Mouse (Mus musculus) erythroid progenitor cell, adult 5-6 weeks (primary cell): ENCODE results near the gene Sox1. TPM values are rescaled to one million over a fixed set of nuclear protein-coding genes. Genes with fewer than 3 reads are reported as not detected.

Experiments
- ATAC-seq: replicated peaks from 2 replicates; pipeline ENCODE4 v1.8.0; 2016; ENCODE audit warnings: moderate number of reproducible peaks, mild to moderate bottlenecking, moderate TSS enrichment, inconsistent platforms; ENCODE audit not compliant: poor library complexity, low FRiP score, severe bottlenecking
- total RNA-seq, 2 experiments: library from RNA; stranded (forward) in 1 of 2; stranded (reverse) in 1 of 2; fragments of 150-400 nt in 1 of 2; fragments of 186-747, 209-891 nt in 1 of 2; gene quantifications; 2 replicates each; pipeline versions ENCODE4 v1.2.3 to v1.2.4; 2015 to 2017; ENCODE audit warnings: low replicate concordance in 2 of 2

Sox1 gene
- total RNA-seq (2015; ENCODE audit: low replicate concordance) (not detected in 2 replicates), total RNA-seq (2017; ENCODE audit: low replicate concordance) (not detected in 2 replicates)

- ATAC-seq: no peak
Measured at GRCm38 (mm10) chr8:12395071-12396031, at the start of gene Sox1. Sox1 (plus strand) TSS chr8:12395295.

DNA sequence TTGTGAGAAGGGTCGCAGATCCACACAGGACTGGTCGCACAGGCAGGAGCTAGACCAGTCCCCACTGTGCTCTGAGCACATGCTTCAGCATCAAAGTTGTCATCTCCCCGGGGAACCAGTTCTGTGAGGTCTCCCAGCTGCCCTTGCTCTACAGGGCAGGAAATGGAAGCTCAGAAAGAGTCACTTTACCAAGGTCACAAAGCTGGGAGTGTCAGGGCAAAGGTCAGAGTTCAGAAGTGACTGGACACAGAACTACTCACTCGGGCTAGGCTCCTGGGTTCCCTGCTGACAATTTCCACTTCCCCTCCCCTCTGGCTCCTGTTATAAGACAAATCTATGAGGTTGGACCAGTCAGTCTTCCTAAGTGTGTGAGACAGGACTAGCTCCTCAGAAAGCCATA is 49.2 kb upstream of the Sox1 start:
- ATAC-seq: no peak

- ATAC-seq: no peak
Measured at GRCm38 (mm10) chr8:12346870-12347269, 48.2 kb upstream of the Sox1 start.

DNA sequence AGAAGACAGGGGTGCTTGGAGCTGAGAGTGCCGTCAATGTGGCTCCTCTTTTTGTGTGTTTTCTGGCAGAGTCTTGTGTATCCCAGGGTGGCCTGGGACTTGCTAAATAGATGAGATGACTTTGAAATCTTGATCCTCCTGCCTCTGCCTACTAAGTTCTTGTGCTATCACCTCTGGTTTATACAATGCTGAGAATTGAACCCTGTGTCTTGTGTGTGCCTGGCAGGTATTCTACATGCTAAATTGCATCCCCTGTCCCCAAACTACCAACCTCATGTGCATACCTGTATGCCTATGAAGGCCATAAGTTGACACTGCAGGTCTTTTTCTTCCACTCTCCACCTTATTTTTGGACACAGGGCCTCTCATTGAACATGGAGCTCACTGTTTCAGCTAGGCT is 46.8 kb upstream of the Sox1 start:
- no peak for ATAC-seq

DNA sequence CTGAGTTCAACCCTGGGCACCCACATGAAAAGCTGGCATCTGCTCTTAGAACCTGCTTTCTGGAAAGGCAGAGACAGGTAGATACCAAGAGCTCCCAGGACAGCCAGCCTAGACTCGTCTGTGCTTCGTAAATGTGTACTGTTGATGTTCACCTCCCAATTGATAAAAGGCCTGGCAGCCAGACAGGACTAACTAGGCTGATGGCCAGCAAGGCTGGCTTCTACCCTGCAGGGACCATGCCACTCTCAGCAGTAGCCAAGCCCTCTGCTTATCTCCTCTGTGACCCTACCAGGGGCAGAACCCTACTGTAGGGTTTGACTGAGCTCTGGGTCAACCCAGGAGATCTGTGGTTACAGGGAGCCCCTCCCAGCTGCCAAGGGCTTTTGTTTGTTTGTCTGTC is 45.5 kb upstream of the Sox1 start:
- no peak for ATAC-seq

DNA sequence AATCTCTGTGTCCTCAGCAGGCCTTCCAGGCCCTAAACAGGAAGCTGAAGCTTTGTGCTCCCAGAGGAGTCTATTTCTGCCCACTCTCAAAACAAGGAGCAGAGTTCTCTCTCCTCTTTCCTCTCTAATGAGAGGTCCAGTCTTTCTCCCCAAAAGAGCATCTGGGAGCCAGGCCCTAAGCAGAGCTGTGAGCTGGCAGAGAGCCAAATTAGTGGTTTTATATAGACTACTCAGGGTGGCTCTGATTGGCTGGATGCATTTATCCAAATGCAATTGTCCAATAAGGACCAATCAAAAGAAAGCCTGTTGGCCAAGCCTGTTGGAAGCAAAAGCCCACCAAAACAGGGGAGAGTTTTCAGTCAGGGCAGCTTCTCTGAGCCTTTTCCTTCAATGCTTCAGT is 44.0 kb upstream of the Sox1 start:
- ATAC-seq: no peak

DNA sequence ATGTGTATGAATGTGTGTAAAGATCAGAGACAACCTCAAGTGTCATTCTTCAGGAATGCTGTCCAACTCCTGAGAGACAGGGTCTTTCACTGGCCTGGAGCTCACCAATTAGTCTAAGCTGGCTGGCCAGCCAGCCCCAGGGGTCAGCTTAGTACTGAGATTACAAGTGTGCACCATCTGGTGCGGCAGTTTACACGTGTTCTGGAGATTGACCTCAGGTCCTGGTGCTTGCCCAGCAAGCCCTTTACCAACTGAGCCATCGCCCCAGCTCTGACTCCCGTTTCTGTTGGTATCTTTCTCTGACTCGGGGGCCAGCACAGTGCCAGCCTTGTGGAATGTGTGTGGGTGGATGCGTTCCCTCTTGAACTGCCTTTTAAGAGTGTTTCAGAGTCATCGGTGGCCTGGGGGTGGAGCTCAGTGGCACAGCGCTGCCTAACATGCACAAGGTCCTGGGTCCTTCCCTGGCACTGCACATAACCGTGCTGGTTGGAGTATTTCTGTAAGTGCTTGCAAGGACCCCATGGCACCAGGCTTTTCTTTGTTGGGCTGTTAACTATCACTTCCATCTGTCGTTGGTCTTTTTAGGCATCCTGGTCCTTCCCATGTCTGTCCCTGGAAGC is 40.6 kb upstream of the Sox1 start:
- ATAC-seq: no peak

DNA sequence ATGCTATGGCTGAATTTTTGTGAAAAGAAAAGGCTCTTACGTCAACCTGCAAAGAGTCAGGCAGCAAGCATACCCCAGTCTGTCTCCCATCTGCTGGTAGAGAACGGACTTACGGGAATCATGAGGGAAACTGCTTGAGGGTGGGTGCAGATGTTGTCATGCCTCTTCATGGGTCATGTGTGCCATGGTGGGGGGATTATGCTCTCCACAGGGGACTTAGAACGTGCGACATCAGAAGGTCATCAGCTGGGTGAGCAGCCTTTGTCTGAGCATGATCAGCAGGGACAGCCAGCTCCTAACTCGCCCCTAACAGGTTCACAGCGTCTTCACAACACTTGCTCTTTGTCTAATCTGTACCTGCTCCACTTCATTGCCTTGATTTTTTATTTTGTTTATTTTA is 26.9 kb upstream of the Sox1 start:
- ATAC-seq: no peak

GRCm38 (mm10) chr8:12368856-12369255 is 26.2 kb upstream of the Sox1 start:
- ATAC-seq: no peak

GRCm38 (mm10) chr8:12381111-12381510 is 14.0 kb upstream of the Sox1 start:
- ATAC-seq: no peak

DNA sequence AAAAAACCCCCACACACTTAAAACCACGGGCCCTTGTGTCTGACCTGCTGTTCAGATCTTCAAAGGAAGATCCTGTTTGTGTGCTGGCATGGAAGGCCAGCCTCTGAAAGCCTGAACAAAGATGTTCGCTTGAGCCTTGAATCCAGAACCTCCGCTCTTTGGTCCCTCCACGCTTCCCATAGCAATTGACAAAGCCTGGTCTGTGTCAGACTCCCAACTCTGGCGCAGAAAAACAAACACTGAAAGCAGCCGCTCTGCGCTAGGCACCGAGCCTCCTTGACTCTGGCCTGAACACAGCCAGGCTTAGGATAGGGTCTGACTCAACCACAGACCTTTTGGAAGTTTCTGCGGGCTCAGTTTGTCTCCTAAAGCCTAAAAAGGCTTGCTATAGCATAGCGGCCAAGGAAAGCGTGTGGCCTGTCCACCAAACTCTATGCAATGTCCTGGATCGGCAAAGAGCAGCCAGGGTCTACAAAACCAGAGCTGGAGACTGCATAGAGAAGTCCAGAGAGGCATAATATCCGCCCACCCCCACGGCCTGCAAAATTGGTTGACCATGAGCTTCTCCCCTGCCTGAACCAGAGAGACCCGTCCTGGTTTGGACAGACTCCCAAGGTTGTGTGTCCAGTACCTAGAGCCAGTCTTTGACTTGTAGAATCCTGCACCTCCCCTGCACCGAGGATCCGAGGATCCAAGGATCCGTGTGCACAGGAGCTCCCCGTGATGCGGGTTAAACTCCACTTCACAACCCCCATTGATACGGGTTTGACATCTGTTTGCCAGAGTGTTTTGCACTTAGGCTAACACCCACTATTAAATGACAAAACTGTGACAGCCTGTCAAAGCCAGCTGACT is 12.2 kb upstream of the Sox1 start:
- no peak for ATAC-seq

DNA sequence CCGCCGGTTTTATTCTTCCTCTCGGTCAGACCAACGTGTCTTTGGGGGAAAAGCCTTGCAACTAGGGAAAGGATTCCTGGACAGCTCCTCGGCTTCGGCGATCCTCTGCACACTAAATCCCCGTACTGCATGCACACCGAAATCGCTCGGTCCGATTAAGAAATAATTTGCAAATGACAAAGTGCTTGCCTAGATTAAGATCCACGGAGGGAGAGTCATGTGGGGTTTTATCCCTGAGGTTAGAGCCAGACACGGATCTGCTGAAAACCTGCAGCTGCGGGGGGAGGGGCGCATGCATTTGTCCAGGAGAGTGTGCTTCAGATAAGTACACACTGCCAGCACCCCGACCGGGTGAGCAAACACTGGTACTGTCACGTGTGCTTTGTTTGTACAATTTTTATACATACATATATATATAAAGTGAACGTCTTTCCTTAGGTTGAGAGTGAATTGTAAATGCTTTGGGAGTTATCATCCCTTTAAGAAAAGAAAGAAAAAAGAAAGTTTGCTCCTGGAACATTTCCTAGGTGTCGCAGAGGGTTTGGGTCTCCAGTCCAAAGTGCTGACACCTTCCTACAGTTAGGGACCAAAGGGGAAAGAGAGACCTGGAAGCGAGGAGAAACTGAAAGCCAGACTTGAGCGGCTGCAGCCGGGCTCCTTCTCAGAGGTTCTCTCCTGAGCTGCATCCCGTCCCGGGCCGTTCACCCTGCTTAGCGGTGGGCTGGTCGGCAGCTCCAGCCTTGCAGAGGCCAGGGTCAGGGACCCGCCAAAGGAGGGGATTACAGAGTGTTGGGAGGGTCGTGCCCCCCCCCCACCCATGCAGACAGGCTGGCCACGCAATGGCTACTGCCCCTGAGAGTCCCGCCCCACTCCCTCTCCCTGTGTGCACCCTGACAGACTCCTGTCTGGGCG is 10.9 kb upstream of the Sox1 start:
- no peak for ATAC-seq

- no peak for ATAC-seq
Measured at GRCm38 (mm10) chr8:12384996-12385685, 10.0 kb upstream of the Sox1 start.

DNA sequence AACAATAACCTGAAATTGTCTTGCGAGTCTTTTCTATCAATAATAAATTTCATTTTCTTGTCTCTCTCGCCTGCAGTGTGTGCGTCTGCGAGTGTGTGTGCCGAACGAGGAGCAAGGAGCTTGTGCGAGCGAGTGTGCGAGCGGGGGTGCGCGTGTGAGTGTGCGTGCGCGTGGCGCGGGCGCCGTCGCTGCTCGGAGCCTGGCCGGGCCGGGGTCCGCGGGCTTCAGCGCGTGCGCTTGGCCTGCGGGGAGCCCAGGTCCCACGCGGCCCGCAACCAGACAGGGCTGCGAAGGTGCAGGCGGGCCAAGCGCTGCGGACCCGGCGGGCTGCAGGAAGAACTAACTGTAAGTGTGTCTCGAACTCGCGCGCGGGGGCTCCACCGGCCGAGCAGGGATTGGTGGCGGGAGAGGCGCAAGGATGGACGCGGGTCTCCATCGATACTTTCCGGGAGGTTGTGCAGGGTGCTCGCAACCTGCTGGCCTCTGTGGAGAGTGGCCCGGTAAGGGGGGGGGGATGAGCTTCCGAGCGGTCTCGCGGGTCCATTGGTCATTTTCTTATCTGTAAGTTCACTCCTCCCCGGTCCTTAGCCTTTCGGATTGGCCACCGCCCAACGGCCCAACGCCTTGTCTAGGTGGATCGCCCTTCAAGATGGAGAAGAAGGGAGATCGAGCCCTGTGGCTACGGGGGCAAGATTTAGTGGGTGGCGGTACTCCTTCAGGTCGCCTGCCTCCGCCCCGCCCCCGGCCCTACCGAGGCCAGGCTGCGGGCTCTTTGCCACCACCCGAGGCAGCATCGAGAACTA is 9.2 kb upstream of the Sox1 start:
- no peak for ATAC-seq

DNA sequence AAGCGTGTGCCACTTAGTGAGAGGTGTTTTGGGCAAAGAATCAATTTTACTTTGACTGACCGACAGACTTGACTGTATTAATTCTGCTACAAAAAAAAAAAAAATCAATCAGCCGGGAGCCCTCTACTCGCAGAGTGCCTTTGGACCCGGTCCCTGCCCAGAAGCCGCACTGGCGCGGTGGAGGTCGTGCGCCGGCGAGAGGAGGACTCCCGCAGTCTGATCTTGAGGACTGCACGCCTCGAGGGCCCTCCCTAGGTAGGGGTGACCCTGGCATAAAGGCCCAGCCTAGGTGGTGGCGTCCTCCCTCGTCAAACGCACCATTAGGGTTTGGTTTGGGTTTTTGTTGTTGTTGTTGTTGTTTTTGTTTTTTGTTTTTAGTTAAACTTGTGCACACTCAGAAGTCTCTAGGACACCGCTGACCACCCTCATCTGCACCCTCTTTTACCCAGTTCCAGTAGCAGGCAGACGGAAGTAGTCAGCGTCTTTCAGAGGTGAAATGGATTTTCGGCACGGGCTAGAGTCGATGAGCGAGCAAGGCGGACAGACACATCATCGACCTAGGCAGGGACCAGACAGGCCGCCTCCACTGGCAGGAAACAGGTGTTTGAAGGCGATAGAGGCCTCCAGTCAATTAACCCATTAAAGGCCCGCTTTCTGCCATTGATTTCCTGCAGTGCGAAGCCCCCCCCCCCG is 8.4 kb upstream of the Sox1 start:
- ATAC-seq: no peak

- no peak for ATAC-seq
Measured at GRCm38 (mm10) chr8:12387223-12387860, 7.8 kb upstream of the Sox1 start.

- no peak for ATAC-seq
Measured at GRCm38 (mm10) chr8:12387901-12388300, 7.2 kb upstream of the Sox1 start.
